Mouse (Mus musculus) heart, adult 2 months (tissue): Measurements from ENCODE around the gene Cklf. TPM values are rescaled to one million over a fixed set of nuclear protein-coding genes. Genes with fewer than 3 reads are reported as not detected.

ENCODE experiments used
- DNase-seq, 2 experiments: peaks; one replicate each; pipeline ENCODE4 v3.0.0; 2021
- H3K27ac ChIP-seq: fragments of 200-600 bp; 2 replicates; pipeline ENCODE4 v1.8.1; 2022
- H3K27me3 ChIP-seq: fragments of 200-500 bp; 2 replicates; pipeline ENCODE4 v1.6.1; 2012; ENCODE audit warnings: mild to moderate bottlenecking, low read length, inconsistent platforms, mixed read lengths; ENCODE audit not compliant: control insufficient read depth, insufficient read depth
- H3K36me3 ChIP-seq: fragments of 200-500 bp; 2 replicates; pipeline ENCODE4 v1.6.1; 2012; ENCODE audit warnings: low read length, inconsistent platforms; ENCODE audit not compliant: control insufficient read depth, insufficient read depth
- H3K4me1 ChIP-seq: fragments of 200-500 bp; 2 replicates; pipeline ENCODE4 v1.6.1; 2011; ENCODE audit warnings: low read length; ENCODE audit not compliant: control insufficient read depth, insufficient read depth
- H3K4me3 ChIP-seq: fragments of 200-600 bp; 2 replicates; pipeline ENCODE4 v1.8.1; 2022
- H3K79me2 ChIP-seq: fragments of 200-500 bp; replicated peaks from 2 replicates; pipeline ENCODE4 v1.6.1; 2012; ENCODE audit warnings: mild to moderate bottlenecking, inconsistent platforms, low read length, moderate library complexity, mixed read lengths; ENCODE audit not compliant: control insufficient read depth, insufficient read depth
- H3K9ac ChIP-seq: fragments of 200-500 bp; 2 replicates; pipeline ENCODE4 v1.6.1; 2012; ENCODE audit warnings: low read depth, mild to moderate bottlenecking, control low read depth, inconsistent platforms, low read length, mixed read lengths
- CTCF ChIP-seq: fragments of 200-600 bp; IDR thresholded peaks from 2 replicates; pipeline ENCODE4 v1.8.1; 2022; ENCODE audit warnings: antibody characterized with exemption, mild to moderate bottlenecking, moderate library complexity
- EP300 ChIP-seq: fragments of 200-500 bp; IDR thresholded peaks from 2 replicates; pipeline ENCODE4 v1.6.1; 2011; ENCODE audit warnings: low read depth, low read length, control low read depth; ENCODE audit not compliant: insufficient read depth
- POLR2A ChIP-seq: fragments of 200-500 bp; IDR thresholded peaks from 2 replicates; pipeline ENCODE4 v1.6.1; 2011; ENCODE audit warnings: mild to moderate bottlenecking, low read depth, low read length, control low read depth; ENCODE audit not compliant: insufficient read depth
- WGBS: fragments of 180-500 bp; shearing (Covaris S2); methylation state at CpG from one replicate; pipeline ENCODE4 v1.1.7; 2018; 5-methylcytosine and 5-hydroxymethylcytosine counted together
- intact Hi-C: fragments of 180-260 bp; cut with DNase I; formaldehyde crosslinking; loops from one replicate; pipeline ENCODE4 v1.15.1; 2025
- polyA plus RNA-seq: library from polyadenylated mRNA; depleted of rRNA; stranded (reverse); fragments of >200 nt; gene quantifications from 2 replicates; pipeline ENCODE4 v1.2.3, GENCODE M21; 2012
- total RNA-seq, 2 experiments: library from RNA; stranded (reverse); gene quantifications; 2 replicates each; pipeline ENCODE4 v1.2.3; 2021

The Cklf gene
- total and polyA plus RNA-seq, 3 experiments, result 2.8 to 3.5 (median 3.2) TPM

- Histone ChIP-seq H3K4me3 (no peak overlapping the region), H3K9ac (no peak overlapping the region), H3K27me3 (no peaks in the 10 kb centered on the region), H3K4me1 (no peaks in the 10 kb centered on the region), H3K36me3 (no peaks in the 10 kb centered on the region), H3K79me2 (no peaks in the 10 kb centered on the region), H3K27ac (no peak overlapping the region)
- 32% methylated on average over 11 of the region's 11 CpGs for WGBS
- intact Hi-C loops, result loop anchor here (1.0 to 5.0 kb wide), 2 partner anchors 73 to 187 kb away; no protein-coding TSS in a partner anchor
- DNase-seq, result peak; percentile 55 to 65
- no peak for TF ChIP-seq POLR2A
- TF ChIP-seq CTCF, result peak; percentile 86
Observed at GRCm38 (mm10) chr8:104219079-104219478, 31.6 kb upstream of the Cklf start.

DNA sequence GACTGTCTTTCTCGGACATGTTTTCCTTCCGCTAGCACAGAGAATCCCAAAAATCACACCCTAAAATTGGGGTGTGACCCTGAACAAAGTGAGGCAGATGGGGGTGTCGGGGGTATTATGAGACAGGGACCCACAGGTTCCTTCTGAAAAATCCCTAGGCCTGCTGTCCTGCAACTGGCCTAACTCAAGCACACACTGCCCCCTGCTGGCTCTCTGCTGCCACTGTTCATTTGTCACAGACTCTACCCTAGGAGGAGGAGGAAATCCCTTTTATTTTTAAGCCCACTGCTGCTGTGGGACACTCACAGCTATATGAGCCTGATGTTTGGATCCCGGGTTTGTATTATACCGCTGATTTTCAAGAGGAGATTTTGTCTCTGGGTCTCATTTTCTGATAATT is 30.9 kb upstream of the Cklf start:
- intact Hi-C loops, result loop anchor here (1.0 to 5.0 kb wide), 3 partner anchors 74 to 188 kb away; no protein-coding TSS in a partner anchor
- no peak overlapping the region for H3K9ac ChIP-seq
- no peak overlapping the region for H3K27ac ChIP-seq
- no peak overlapping the region for H3K4me3 ChIP-seq
- no peaks in the 10 kb centered on the region for H3K79me2 ChIP-seq
- no peaks in the 10 kb centered on the region for H3K36me3 ChIP-seq
- no peaks in the 10 kb centered on the region for H3K4me1 ChIP-seq
- TF ChIP-seq EP300, result peak; percentile 70; the same call in 1 of the 2 replicates
- TF ChIP-seq CTCF, result peak; percentile 94
- no peak for TF ChIP-seq POLR2A
- 38% methylated on average over 5 of the region's 5 CpGs for WGBS
- no peaks in the 10 kb centered on the region for H3K27me3 ChIP-seq
- DNase-seq, result peak; percentile 73 to 81

- intact Hi-C loops, result no loop called here
Observed at GRCm38 (mm10) chr8:104227048-104227447, 23.6 kb upstream of the Cklf start.

GRCm38 (mm10) chr8:104230377-104230776 is 20.3 kb upstream of the Cklf start:
- no peaks in the 10 kb centered on the region for H3K79me2 ChIP-seq
- no peak overlapping the region for H3K4me3 ChIP-seq
- H3K27me3 ChIP-seq, result no peaks in the 10 kb centered on the region
- intact Hi-C loops, result no loop called here
- TF ChIP-seq CTCF (no peak), EP300 (no peak), POLR2A (no peak)
- H3K36me3 ChIP-seq, result no peaks in the 10 kb centered on the region
- 86% methylated on average over 9 of the region's 9 CpGs for WGBS
- no peaks in the 10 kb centered on the region for H3K4me1 ChIP-seq
- no peak for DNase-seq
- H3K9ac ChIP-seq, result no peak overlapping the region
- H3K27ac ChIP-seq, result no peak overlapping the region

More at GRCm38 (mm10) chr8:104227048-104227447, 23.6 kb upstream of the Cklf start:
- H3K36me3 ChIP-seq, result no peaks in the 10 kb centered on the region
- 89% methylated on average over 5 of the region's 5 CpGs for WGBS
- TF ChIP-seq POLR2A, result no peak
- no peaks in the 10 kb centered on the region for H3K27me3 ChIP-seq
- no peaks in the 10 kb centered on the region for H3K4me1 ChIP-seq
- no peak overlapping the region for H3K9ac ChIP-seq
- no peaks in the 10 kb centered on the region for H3K79me2 ChIP-seq
- no peak overlapping the region for H3K27ac ChIP-seq
- H3K4me3 ChIP-seq, result no peak overlapping the region
- DNase-seq, result no peak

DNA sequence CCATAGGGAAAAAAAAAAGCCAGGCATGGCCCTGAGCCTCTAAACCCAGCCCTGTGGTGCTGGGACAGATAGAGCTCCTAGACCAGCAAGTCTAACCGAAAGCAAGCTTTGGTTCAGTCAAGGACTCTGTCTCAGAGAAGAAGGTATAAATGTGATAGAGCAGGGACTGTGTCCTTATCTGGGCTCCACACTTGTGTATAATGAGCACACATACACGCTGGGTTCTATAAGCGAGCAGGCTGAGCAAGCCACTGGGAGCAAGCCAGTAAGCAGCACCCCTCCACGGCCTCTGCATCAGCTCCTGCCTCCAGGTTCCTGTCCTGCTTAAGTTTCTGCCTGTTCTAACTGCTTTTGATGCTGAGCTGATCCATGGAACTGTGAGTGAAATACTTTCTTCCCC is 18.6 kb upstream of the Cklf start:
- no peak for DNase-seq
- intact Hi-C loops, result no loop called here
- TF ChIP-seq POLR2A (no peak), CTCF (no peak), EP300 (no peak)
- no peaks in the 10 kb centered on the region for H3K27me3 ChIP-seq
- no peak overlapping the region for H3K9ac ChIP-seq
- no peaks in the 10 kb centered on the region for H3K4me1 ChIP-seq
- H3K79me2 ChIP-seq, result no peaks in the 10 kb centered on the region
- WGBS, result 95% methylated on average over 4 of the region's 4 CpGs
- H3K27ac ChIP-seq, result no peak overlapping the region
- no peaks in the 10 kb centered on the region for H3K36me3 ChIP-seq
- no peak overlapping the region for H3K4me3 ChIP-seq

- intact Hi-C loops, result no loop called here
- H3K9ac ChIP-seq, result no peak overlapping the region
- no peak overlapping the region for H3K4me3 ChIP-seq
- WGBS, result 97% methylated on average over 5 of the region's 5 CpGs
- no peaks in the 10 kb centered on the region for H3K4me1 ChIP-seq
- H3K36me3 ChIP-seq, result no peaks in the 10 kb centered on the region
- H3K79me2 ChIP-seq, result no peaks in the 10 kb centered on the region
- H3K27me3 ChIP-seq, result no peaks in the 10 kb centered on the region
- DNase-seq, result no peak
- TF ChIP-seq POLR2A (no peak), CTCF (no peak), EP300 (no peak)
- H3K27ac ChIP-seq, result no peak overlapping the region
Observed at GRCm38 (mm10) chr8:104232919-104233318, 17.7 kb upstream of the Cklf start.

DNA sequence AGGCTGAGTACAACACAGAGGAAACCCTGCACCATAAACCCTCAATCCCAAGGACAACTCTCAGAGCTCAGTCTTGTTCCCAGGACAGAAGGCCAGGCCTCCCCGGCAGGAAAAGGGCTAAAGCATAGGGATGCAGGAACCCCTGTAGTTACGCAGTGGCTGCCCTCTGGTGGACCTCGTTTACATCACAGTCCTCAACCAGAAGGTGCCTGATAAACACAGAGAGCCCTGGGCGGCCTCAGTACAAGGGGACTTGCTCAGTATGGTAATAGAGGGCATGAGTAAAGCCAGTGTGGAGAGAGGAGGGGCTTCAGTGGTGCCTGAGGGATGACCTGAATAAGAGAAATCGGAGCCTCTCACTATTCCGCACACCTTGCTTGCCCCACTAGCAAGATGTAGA is 16.1 kb upstream of the Cklf start:
- intact Hi-C loops, result no loop called here
- H3K79me2 ChIP-seq, result no peaks in the 10 kb centered on the region
- H3K27me3 ChIP-seq, result no peaks in the 10 kb centered on the region
- no peak for DNase-seq
- no peak overlapping the region for H3K9ac ChIP-seq
- no peaks in the 10 kb centered on the region for H3K36me3 ChIP-seq
- TF ChIP-seq EP300 (no peak), POLR2A (no peak), CTCF (peak; percentile 24; the same call in 1 of the 2 replicates)
- no peak overlapping the region for H3K27ac ChIP-seq
- no peak overlapping the region for H3K4me3 ChIP-seq
- H3K4me1 ChIP-seq, result no peaks in the 10 kb centered on the region
- 61% methylated on average over 6 of the region's 6 CpGs for WGBS
